Comparison of ENCODE assay signal across 8 mouse cellular contexts in the genomic region with DNA sequence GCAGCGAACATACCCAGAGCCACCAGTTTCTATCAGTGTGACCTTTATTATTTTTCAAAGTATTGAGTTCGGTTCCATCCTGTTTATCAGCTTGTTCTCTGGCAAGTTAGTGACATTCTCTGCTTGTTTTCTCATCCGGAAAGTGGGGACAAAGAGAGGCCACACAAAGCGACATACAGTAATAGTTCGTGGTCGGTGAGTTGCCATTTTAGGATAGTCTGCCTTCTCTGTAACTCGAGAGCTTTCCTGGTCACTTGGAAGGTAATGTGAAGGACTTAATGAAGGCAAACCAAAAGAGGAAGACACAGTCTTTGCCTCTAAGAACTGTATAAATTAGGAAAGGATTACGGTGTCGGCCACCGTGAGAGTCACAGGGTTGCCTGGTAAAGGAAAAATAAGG.
DNase-seq lines count a peak whose midpoint lies in the region; ATAC-seq and TF ChIP-seq lines count a peak whose summit lies in the region.

No protein-coding gene starts in this region.

- peak overlapping the region; percentile 77; the same call in 1 of the 2 replicates for H3K9ac ChIP-seq in embryonic facial prominence, embryonic 14.5 days (ENCODE audit: low read depth, low read length)
- peak overlapping the region; percentile 75 for H3K9ac ChIP-seq in intestine, postnatal 0 days (ENCODE audit: low read depth, low read length)
- H3K9ac ChIP-seq in neural tube, embryonic 13.5 days, result peak overlapping the region; percentile 89

- WGBS in embryonic facial prominence, embryonic 14.5 days, result 16% methylated on average over 10 of the region's 10 CpGs
- 13% methylated on average over 10 of the region's 10 CpGs for WGBS in intestine, postnatal 0 days
- 12% methylated on average over 10 of the region's 10 CpGs for WGBS in neural tube, embryonic 13.5 days

- no peaks in the 10 kb centered on the region; the same call in none of the 2 replicates for H3K4me1 ChIP-seq in testis, adult 2 months (ENCODE audit: control insufficient read depth, insufficient read depth, low read length)
- peaks cover 10% of the 10 kb centered on the region for H3K4me1 ChIP-seq in embryonic facial prominence, embryonic 14.5 days (ENCODE audit: control insufficient read depth, insufficient read depth, low read length)
- H3K4me1 ChIP-seq in intestine, postnatal 0 days (replicated peaks; ENCODE audit: control insufficient read depth, insufficient read depth, low read length), result peaks cover 2% of the 10 kb centered on the region; the same call in 1 of the 2 replicates
- peaks cover 21% of the 10 kb centered on the region for H3K4me1 ChIP-seq in neural tube, embryonic 13.5 days (replicated peaks)

- peak overlapping the region; percentile 92 for H3K4me3 ChIP-seq in testis, adult 2 months (ENCODE audit: control insufficient read depth, low read depth, low read length)
- peak overlapping the region; percentile 93 for H3K4me3 ChIP-seq in embryonic facial prominence, embryonic 14.5 days (ENCODE audit: low read depth, low read length)
- peak overlapping the region; percentile 86 for H3K4me3 ChIP-seq in intestine, postnatal 0 days (ENCODE audit: low read depth, low read length)
- H3K4me3 ChIP-seq in neural tube, embryonic 13.5 days, result peak overlapping the region; percentile 97

- no peaks in the 10 kb centered on the region for H3K9me3 ChIP-seq in embryonic facial prominence, embryonic 14.5 days (ENCODE audit: control insufficient read depth, low read length)
- no peaks in the 10 kb centered on the region for H3K9me3 ChIP-seq in intestine, postnatal 0 days (ENCODE audit: control insufficient read depth)
- H3K9me3 ChIP-seq in neural tube, embryonic 13.5 days, result no peaks in the 10 kb centered on the region

- ATAC-seq in embryonic facial prominence, embryonic 14.5 days (ENCODE audit: low read depth), result no peak
- no peak for ATAC-seq in intestine, postnatal 0 days
- no peak for ATAC-seq in neural tube, embryonic 13.5 days (ENCODE audit: low read depth)

- intact Hi-C loops in left cerebral cortex, postnatal 25 days (cut with DNase I), result no loop called here

- peak overlapping the region; percentile 85 for H3K4me2 ChIP-seq in embryonic facial prominence, embryonic 14.5 days (ENCODE audit: low read depth, low read length)
- peak overlapping the region; percentile 79 for H3K4me2 ChIP-seq in intestine, postnatal 0 days (replicated peaks; ENCODE audit: low read depth)
- peak overlapping the region; percentile 76 for H3K4me2 ChIP-seq in neural tube, embryonic 13.5 days

- no peaks in the 10 kb centered on the region for H3K27me3 ChIP-seq in testis, adult 2 months (ENCODE audit: control insufficient read depth, insufficient read depth, low read length)
- H3K27me3 ChIP-seq in embryonic facial prominence, embryonic 14.5 days (replicated peaks; ENCODE audit: control insufficient read depth, insufficient read depth, low read length), result peaks cover 8% of the 10 kb centered on the region; the same call in 1 of the 2 replicates
- H3K27me3 ChIP-seq in intestine, postnatal 0 days (replicated peaks; ENCODE audit: control insufficient read depth, insufficient read depth, low read length), result no peaks in the 10 kb centered on the region
- H3K27me3 ChIP-seq in neural tube, embryonic 13.5 days, result no peaks in the 10 kb centered on the region; the same call in 1 of the 2 replicates

- H3K27ac ChIP-seq in testis, adult 2 months (ENCODE audit: control insufficient read depth, insufficient read depth, low read depth, low read length), result no peak overlapping the region
- H3K27ac ChIP-seq in embryonic facial prominence, embryonic 14.5 days (replicated peaks; ENCODE audit: low read depth, low read length), result no peak overlapping the region
- H3K27ac ChIP-seq in intestine, postnatal 0 days (ENCODE audit: low read depth, low read length), result peak overlapping the region; percentile 85
- H3K27ac ChIP-seq in neural tube, embryonic 13.5 days (replicated peaks), result no peak overlapping the region

- no peak for DNase-seq in testis, postnatal 10 days (ENCODE audit: low spot score)
- DNase-seq in embryonic facial prominence, embryonic 14.5 days (ENCODE audit: low spot score), result no peak
- DNase-seq in left cerebral cortex, postnatal 25 days (ENCODE audit: low spot score in 2 of 2), result no peak
- DNase-seq in gastrocnemius, postnatal 4 days (ENCODE audit: low spot score in 2 of 2), result no peak
- DNase-seq in gastrocnemius, adult 18-20 months (ENCODE audit: low spot score), result no peak

- no peak for TF ChIP-seq POLR2A in testis, adult 2 months (IDR thresholded peaks at IDR 0.05; ENCODE audit: control insufficient read depth, low read depth, low read length)

- H3K36me3 ChIP-seq in testis, adult 2 months (ENCODE audit: control insufficient read depth, insufficient read depth, low read length), result no peaks in the 10 kb centered on the region
- H3K36me3 ChIP-seq in embryonic facial prominence, embryonic 14.5 days (ENCODE audit: control insufficient read depth, insufficient read depth, low read length), result no peaks in the 10 kb centered on the region
- H3K36me3 ChIP-seq in intestine, postnatal 0 days (ENCODE audit: control insufficient read depth, insufficient read depth), result peaks cover 13% of the 10 kb centered on the region
- H3K36me3 ChIP-seq in neural tube, embryonic 13.5 days, result peaks cover 10% of the 10 kb centered on the region

- TF ChIP-seq CTCF in testis, adult 2 months (IDR thresholded peaks at IDR 0.05; ENCODE audit: control insufficient read depth, insufficient read depth, insufficient replicate concordance, low read depth, low read length), result no peak
- no peak for TF ChIP-seq CTCF in intestine, postnatal 0 days (IDR thresholded peaks at IDR 0.05; ENCODE audit: low read depth)
